Mouse (Mus musculus) C2C12 (cell line): Measurements from ENCODE around the gene Pigt.

Experiments
- CEBPB ChIP-seq: IDR thresholded peaks from one replicate; pipeline ENCODE4 v1.6.1; 2011; ENCODE audit warnings: low read depth, mild to moderate bottlenecking, control low read depth, moderate library complexity
- CTCF ChIP-seq: IDR thresholded peaks from one replicate; pipeline ENCODE4 v1.5.1; 2011; ENCODE audit not compliant: control insufficient read depth, insufficient read depth, insufficient read length
- MYOD1 ChIP-seq: IDR thresholded peaks from one replicate; pipeline ENCODE4 v1.6.1; 2011; ENCODE audit warnings: low read depth; ENCODE audit not compliant: control insufficient read depth, insufficient read length
- MYOG ChIP-seq: IDR thresholded peaks from one replicate; pipeline ENCODE4 v1.6.1; 2011; ENCODE audit not compliant: control insufficient read depth, insufficient read length; ENCODE audit errors: extremely low read depth
- USF1 ChIP-seq: IDR thresholded peaks from one replicate; pipeline ENCODE4 v1.6.1; 2011; ENCODE audit warnings: low read depth, mild to moderate bottlenecking, control low read depth, moderate library complexity

DNA sequence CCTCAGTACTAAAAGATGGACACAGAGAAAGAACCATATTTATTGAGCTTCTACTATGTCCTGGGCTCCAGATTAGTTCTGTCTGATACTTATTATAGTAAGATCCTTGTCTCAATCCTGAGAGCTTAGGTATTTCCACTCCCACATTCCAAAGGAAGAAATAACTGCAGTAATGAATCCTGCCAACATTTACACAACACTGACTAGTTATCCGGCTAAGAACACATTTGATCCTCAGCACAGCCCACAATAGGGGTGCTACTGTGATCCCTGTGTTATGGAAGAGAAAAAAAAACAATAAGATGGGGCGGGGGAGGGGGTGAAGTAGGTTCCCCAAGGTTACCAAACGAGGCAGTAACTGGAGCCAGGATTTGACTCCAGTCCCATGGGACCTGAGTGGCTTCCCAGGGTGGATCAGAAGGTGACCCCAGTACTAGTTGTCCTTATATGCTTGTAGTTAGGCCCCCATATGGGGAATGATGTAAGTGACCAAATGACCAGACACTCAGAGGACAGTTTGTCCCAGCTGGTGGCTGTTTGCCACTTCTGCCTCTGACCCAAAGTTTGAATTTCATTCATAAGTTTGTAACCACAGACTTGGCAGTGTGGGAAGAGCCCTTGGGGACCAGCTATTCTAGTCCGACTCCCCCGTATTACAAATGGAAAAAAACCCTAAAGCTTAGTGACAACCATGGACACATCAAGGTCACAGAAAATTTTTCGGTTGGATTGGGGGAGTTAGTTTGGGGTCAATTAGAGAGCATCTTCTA is 41.7 kb upstream of the Pigt start:
- TF ChIP-seq CTCF (no peak), CEBPB (no peak), MYOD1 (no peak), USF1 (no peak), MYOG (no peak)
